Mouse (Mus musculus) ES-E14 (cell line): Measurements from ENCODE around the gene Scrn1. TPM values are rescaled to one million over a fixed set of nuclear protein-coding genes. Genes with fewer than 3 reads are reported as not detected.

ENCODE experiments used
- DNase-seq: peaks from one replicate; pipeline ENCODE4 v3.0.0-alpha.2; 2013; ENCODE audit warnings: low read depth, low spot score
- H3K27ac ChIP-seq: 2 replicates; pipeline ENCODE4 v1.5.1; 2012; ENCODE audit warnings: low read depth, mild to moderate bottlenecking, low read length, moderate library complexity, mixed read lengths; ENCODE audit not compliant: poor library complexity, insufficient read depth, severe bottlenecking
- H3K36me3 ChIP-seq: 2 replicates; pipeline ENCODE4 v1.6.1; 2012; ENCODE audit warnings: mild to moderate bottlenecking, low read length, moderate library complexity, mixed read lengths; ENCODE audit not compliant: control insufficient read depth, poor library complexity, insufficient read depth, severe bottlenecking
- H3K4me1 ChIP-seq, 2 experiments: fragments of 150-350 bp in 1 of 2; sonication (generic) in 1 of 2; 2 replicates each; pipeline ENCODE4 v1.6.1; 2012; ENCODE audit warnings: low read length in 2 of 2, mild to moderate bottlenecking in 1 of 2, mixed read lengths in 1 of 2; ENCODE audit not compliant: control insufficient read depth in 2 of 2, insufficient read depth in 2 of 2, poor library complexity in 1 of 2
- H3K4me3 ChIP-seq, 2 experiments: fragments of 150-350 bp in 1 of 2; sonication (generic) in 1 of 2; 2 replicates each; pipeline ENCODE4 v1.5.1; 2012; ENCODE audit warnings: low read length in 2 of 2, low read depth in 1 of 2, mild to moderate bottlenecking in 1 of 2, mixed read lengths in 1 of 2; ENCODE audit not compliant: insufficient read depth in 1 of 2, poor library complexity in 1 of 2, severe bottlenecking in 1 of 2
- H3K9ac ChIP-seq: 2 replicates; pipeline ENCODE4 v1.6.1; 2012; ENCODE audit warnings: low read depth, mild to moderate bottlenecking, low read length, mixed read lengths; ENCODE audit not compliant: poor library complexity, insufficient read depth, severe bottlenecking
- H3K9me3 ChIP-seq: fragments of 150-350 bp; sonication (generic); 2 replicates; pipeline ENCODE4 v1.6.1; 2012; ENCODE audit warnings: low read depth, mild to moderate bottlenecking, low read length; ENCODE audit not compliant: control insufficient read depth, insufficient read depth
- CHD2 ChIP-seq: IDR thresholded peaks from 2 replicates; pipeline ENCODE4 v1.6.1; 2014; ENCODE audit warnings: mild to moderate bottlenecking, low read depth, low read length, inconsistent platforms
- HCFC1 ChIP-seq: IDR thresholded peaks from 2 replicates; pipeline ENCODE4 v1.6.1; 2012; ENCODE audit warnings: low read length, inconsistent platforms, borderline replicate concordance; ENCODE audit not compliant: insufficient read depth
- MAFK ChIP-seq: IDR thresholded peaks from 2 replicates; pipeline ENCODE4 v1.6.1; 2014; ENCODE audit warnings: mild to moderate bottlenecking, low read depth, low read length, inconsistent platforms; ENCODE audit not compliant: insufficient read depth
- ZC3H11A ChIP-seq: IDR thresholded peaks from 2 replicates; pipeline ENCODE4 v1.6.1; 2012; ENCODE audit warnings: low read depth, mild to moderate bottlenecking, inconsistent platforms, low read length, borderline replicate concordance
- ZNF384 ChIP-seq: IDR thresholded peaks from 2 replicates; pipeline ENCODE4 v1.6.1; 2012; ENCODE audit warnings: low read depth, low read length, inconsistent platforms
- in situ Hi-C, 2 experiments: fragments of 600-800 bp; cut with MboI; formaldehyde crosslinking; loops; one replicate each; pipeline ENCODE4 v1.15.1; 2025; ENCODE audit warnings: low sequenced_read_pairs in 2 of 2, inconsistent platforms in 1 of 2; ENCODE audit not compliant: unreplicated experiment in 2 of 2
- total RNA-seq: library from RNA; depleted of rRNA; stranded (reverse); fragments of 300-350 nt; gene quantifications from 2 replicates; pipeline ENCODE4 v1.2.3, GENCODE M21; 2012

The Scrn1 gene
- total RNA-seq, 1 experiment: 8.9 TPM

DNA sequence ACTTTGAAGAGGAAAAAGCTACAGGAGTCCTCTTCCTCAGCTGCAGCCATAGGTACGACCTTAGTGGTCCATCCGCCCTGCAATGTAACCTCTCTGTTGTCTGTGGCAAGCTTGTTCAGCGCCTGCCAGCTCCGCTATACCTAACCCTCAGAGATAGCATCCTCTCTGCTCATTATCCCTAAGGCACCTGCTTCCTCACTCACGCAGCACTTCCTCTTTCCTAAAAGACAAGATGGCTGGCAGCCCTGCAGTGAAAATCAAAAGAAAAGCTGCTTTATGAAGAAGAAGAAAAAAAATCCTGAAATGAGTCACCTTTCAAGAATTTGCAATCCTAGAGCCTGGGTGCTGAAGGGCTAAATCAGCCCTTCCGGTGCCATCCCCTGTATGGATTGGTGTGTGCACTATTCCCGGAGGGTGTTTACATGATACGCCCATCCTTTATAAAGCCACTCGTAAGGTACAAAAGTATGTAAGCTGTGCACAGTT, 1.7 kb downstream of the Scrn1 start:
- TF ChIP-seq MAFK (no peak), HCFC1 (no peak), ZC3H11A (no peak), ZNF384 (0 out of 2 replicates have a peak, but pooled peaks have one; percentile 37), CHD2 (no peak)
- no peaks in the 10 kb centered on the region for H3K36me3 ChIP-seq
- H3K4me1 ChIP-seq: 0 out of 4 replicates have a peak, but pooled peaks cover 0 to 4% of the 10 kb centered on the region in 2 experiments
- H3K9ac ChIP-seq: no peak overlapping the region
- H3K4me3 ChIP-seq: no peak overlapping the region
- no peak for DNase-seq
- H3K27ac ChIP-seq: no peak overlapping the region
- in situ Hi-C loops: no loop called here
- H3K9me3 ChIP-seq: no peaks in the 10 kb centered on the region

DNA sequence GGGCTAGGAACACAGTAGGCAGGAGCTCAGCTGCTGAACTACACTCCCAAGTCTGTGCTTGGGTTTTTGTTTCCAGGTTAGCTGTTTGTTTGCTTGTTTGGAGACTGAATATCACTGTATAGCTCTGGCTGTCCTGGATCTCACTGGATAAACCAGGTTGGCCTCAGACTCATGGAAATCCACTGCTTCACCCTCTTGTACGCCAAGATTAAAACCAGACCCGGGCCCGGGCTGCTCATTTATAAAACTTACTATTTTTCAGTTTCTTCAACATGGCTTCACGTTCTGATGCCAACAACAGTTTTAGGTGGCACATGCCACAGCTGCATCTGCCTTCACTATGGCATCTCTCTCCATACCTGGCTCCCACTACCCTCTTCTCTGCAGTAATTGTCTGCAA, 2.7 kb downstream of the Scrn1 start:
- DNase-seq: no peak
- H3K27ac ChIP-seq: no peak overlapping the region

DNA sequence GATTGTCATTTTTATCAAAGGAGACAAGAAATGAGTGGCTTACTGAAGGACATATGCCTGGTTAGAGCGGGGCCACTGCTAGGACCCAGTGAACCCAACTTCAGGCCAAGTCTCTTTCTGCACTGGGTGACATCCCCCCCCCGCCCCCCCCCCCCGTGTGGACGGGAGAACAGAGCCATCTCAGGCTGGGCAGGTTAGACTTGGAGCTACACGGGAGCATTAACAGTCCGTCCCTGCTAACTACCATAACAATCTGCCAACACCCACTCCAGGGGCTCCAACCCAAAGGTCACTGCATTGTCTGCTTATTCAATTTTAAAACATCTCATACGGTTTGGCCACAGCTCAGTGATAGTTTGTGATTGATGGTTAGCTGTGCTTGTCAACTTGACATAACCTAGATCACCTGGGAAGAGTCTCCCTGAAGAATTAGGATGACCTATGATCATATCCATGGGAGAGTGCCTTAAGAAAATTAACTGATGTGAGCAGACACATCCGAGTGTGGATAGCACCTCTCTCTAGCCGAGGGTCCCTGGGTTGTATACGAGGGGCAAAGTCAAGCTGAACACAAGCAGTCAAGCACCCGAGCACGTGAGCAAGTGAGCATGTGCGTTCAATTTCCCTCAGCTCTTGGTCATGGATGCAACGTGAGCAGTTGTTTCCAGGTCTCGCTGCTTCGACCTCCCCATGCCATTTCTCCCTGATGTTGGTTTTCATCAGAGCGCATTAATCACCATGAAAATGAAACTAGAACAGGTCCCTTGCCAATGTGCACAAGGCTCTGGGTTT, 4.1 kb downstream of the Scrn1 start:
- Histone ChIP-seq H3K9me3 (no peaks in the 10 kb centered on the region), H3K4me1 (0 out of 4 replicates have a peak, but pooled peaks cover 0 to 4% of the 10 kb centered on the region in 2 experiments), H3K9ac (no peak overlapping the region), H3K4me3 (no peak overlapping the region), H3K27ac (no peak overlapping the region), H3K36me3 (no peaks in the 10 kb centered on the region)
- in situ Hi-C loops: no loop called here
- TF ChIP-seq MAFK (no peak), ZC3H11A (no peak), HCFC1 (no peak), ZNF384 (no peak), CHD2 (no peak)
- DNase-seq: no peak

More for the DNA sequence above, 2.7 kb downstream of the Scrn1 start:
- Histone ChIP-seq H3K9me3 (no peaks in the 10 kb centered on the region), H3K4me3 (no peak overlapping the region), H3K4me1 (0 out of 4 replicates have a peak, but pooled peaks cover 0 to 4% of the 10 kb centered on the region in 2 experiments), H3K36me3 (no peaks in the 10 kb centered on the region), H3K9ac (no peak overlapping the region)
- in situ Hi-C loops: no loop called here
- TF ChIP-seq HCFC1 (no peak), MAFK (no peak), CHD2 (no peak), ZC3H11A (no peak), ZNF384 (no peak)

DNA sequence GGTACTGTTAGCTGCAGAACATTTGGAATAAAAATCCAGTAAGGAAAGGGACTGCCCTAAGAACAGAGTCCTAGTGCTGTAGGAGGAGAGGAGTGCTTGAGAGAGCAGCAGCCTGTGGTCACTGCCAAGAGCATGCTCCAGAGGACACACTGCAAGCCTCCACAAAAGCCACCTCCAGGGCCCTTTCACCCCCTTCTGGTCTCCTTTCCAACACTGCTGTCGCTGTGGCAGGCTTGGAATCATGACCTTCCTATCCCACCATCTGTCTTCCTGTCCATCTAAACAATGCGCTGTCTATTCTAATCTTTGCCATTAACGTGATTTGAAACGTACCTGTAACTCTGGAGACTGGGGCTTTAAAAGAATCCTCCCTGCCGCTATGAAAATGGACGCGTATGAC, 7.8 kb downstream of the Scrn1 start:
- Histone ChIP-seq H3K4me1 (0 out of 4 replicates have a peak, but pooled peaks cover 0 to 2% of the 10 kb centered on the region in 2 experiments), H3K36me3 (0 out of 2 replicates have a peak, but pooled peaks cover 2% of the 10 kb centered on the region), H3K9ac (no peak overlapping the region), H3K4me3 (no peak overlapping the region), H3K9me3 (no peaks in the 10 kb centered on the region), H3K27ac (no peak overlapping the region)
- in situ Hi-C loops: no loop called here
- DNase-seq: no peak
- TF ChIP-seq ZNF384 (no peak), CHD2 (no peak), HCFC1 (no peak)
